Mouse (Mus musculus) lung, postnatal 0 days (tissue): Measurements from ENCODE around the gene Bcar3. TPM values are rescaled to one million over a fixed set of nuclear protein-coding genes. Genes with fewer than 3 reads are reported as not detected.
A peak's percentile ranks its signal among the peaks of the same experiment; 100 is the strongest.

Experiments used
- ATAC-seq: fragments of 200-750 bp; cut with Nextera tagmentation; 2 replicates; pipeline ENCODE4 v1.8.0; 2017; ENCODE audit warnings: moderate library complexity
- DNase-seq: peaks from one replicate; pipeline ENCODE4 v3.0.0-alpha.2; 2016; ENCODE audit warnings: low spot score
- H3K27ac ChIP-seq: fragments of 300-500 bp; sonication (generic); 2 replicates; pipeline ENCODE4 v1.5.1; 2014; ENCODE audit warnings: antibody characterized with exemption, mild to moderate bottlenecking, low read length, mixed read lengths
- H3K27me3 ChIP-seq: fragments of 300-500 bp; sonication (generic); replicated peaks from 2 replicates; pipeline ENCODE4 v1.6.1; 2014; ENCODE audit warnings: low read length, mixed read lengths; ENCODE audit not compliant: insufficient read depth
- H3K36me3 ChIP-seq: fragments of 300-500 bp; sonication (generic); 2 replicates; pipeline ENCODE4 v1.6.1; 2014; ENCODE audit warnings: low read length, mixed read lengths; ENCODE audit not compliant: insufficient read depth
- H3K4me1 ChIP-seq: fragments of 300-500 bp; sonication (generic); 2 replicates; pipeline ENCODE4 v1.6.1; 2014; ENCODE audit warnings: antibody characterized with exemption, low read depth, low read length, mixed read lengths; ENCODE audit not compliant: insufficient read depth
- H3K4me2 ChIP-seq: fragments of 300-500 bp; sonication (generic); replicated peaks from 2 replicates; pipeline ENCODE4 v1.6.1; 2014; ENCODE audit warnings: low read depth, mild to moderate bottlenecking, low read length, moderate library complexity, mixed read lengths
- H3K4me3 ChIP-seq: fragments of 300-500 bp; sonication (generic); 2 replicates; pipeline ENCODE4 v1.5.1; 2014; ENCODE audit warnings: low read depth, low read length
- H3K9ac ChIP-seq: fragments of 300-500 bp; sonication (generic); replicated peaks from 2 replicates; pipeline ENCODE4 v1.6.1; 2014; ENCODE audit warnings: low read depth, mild to moderate bottlenecking
- H3K9me3 ChIP-seq: fragments of 300-500 bp; sonication (generic); 2 replicates; pipeline ENCODE4 v1.6.1; 2016; ENCODE audit warnings: low read length, mixed read lengths
- CTCF ChIP-seq: IDR thresholded peaks from 2 replicates; pipeline ENCODE4 v1.5.1; 2016; ENCODE audit warnings: antibody characterized with exemption, mild to moderate bottlenecking
- EP300 ChIP-seq: IDR thresholded peaks from 2 replicates; pipeline ENCODE4 v1.6.1; 2016; ENCODE audit warnings: antibody characterized with exemption, mild to moderate bottlenecking, control low read depth
- WGBS: fragments of 180-500 bp; shearing (Covaris S2); extraction: QIAGEN DNeasy Blood & Tissue Kit; methylation state at CpG from one replicate; pipeline ENCODE4 v1.1.7; 2014; 5-methylcytosine and 5-hydroxymethylcytosine counted together
- polyA plus RNA-seq: library from polyadenylated mRNA; unstranded; fragments of >200 nt; fragmentation: Nextera tagmentation; extraction: Ambion mirVana; gene quantifications from 2 replicates; pipeline ENCODE4 v1.2.1, GENCODE M21; 2015

Gene Bcar3
- polyA plus RNA-seq, 1 experiment from 2014 or later: 38.3 TPM

DNA sequence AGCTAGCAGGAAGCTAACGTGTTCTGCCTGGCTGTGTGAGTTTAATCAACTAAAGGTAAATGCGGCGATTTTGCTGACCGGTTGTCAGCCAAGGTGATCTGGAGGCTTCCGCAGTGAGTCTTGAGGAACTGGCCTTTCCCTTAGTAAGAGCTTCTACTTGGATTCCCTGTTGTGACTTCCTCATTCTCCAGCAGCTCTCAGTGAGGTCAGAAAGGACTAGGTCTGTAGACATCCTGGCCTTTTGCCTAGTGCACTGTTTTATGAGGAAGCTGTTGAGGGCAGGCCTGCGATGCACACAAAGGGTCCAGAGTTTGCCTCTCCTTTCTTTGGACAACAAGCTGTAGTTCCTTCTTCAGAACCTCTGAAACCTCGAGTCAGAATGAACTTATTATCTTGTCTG is 3.2 kb upstream of the Bcar3 start:
- Histone ChIP-seq H3K27ac (peak overlapping the region; percentile 26; the same call in 1 of the 2 replicates), H3K4me1 (peaks cover 9% of the 10 kb centered on the region; the same call in 1 of the 2 replicates), H3K27me3 (no peaks in the 10 kb centered on the region), H3K9ac (no peak overlapping the region), H3K36me3 (no peaks in the 10 kb centered on the region), H3K4me3 (no peak overlapping the region), H3K4me2 (0 out of 2 replicates have a peak overlapping the region, but pooled peaks have one; percentile 5), H3K9me3 (no peaks in the 10 kb centered on the region)
- no peak for TF ChIP-seq CTCF
- TF ChIP-seq EP300: no peak
- WGBS: 60% methylated on average over 7 of the region's 7 CpGs
- ATAC-seq (no peak), DNase-seq (peak; percentile 90)

DNA sequence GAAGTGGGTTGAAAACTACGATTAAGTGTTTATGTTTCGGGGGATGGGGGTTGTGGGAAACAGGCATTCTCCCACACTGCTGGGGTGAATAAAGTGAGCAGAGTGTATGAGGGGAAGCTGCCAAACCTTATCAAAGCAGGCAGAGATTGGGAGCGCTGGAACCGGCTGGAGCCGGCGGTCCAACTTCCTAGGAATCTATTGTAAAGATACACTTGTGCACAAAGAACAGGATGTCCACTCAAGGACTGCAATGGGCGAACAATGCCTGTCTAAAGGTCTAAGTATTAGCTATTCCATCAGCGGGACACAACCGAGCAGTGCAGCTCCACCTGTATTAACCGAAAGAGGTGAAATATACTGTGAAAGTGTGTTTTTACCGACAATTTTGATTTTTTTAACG is 2.1 kb upstream of the Bcar3 start:
- ATAC-seq (peak; percentile 2; the same call in 1 of the 2 replicates), DNase-seq (peak; percentile 59)
- no peak overlapping the region for H3K4me3 ChIP-seq
- peaks cover 9% of the 10 kb centered on the region; the same call in 1 of the 2 replicates for H3K4me1 ChIP-seq
- TF ChIP-seq EP300 (peak; percentile 33), CTCF (no peak)
- H3K4me2 ChIP-seq: peak overlapping the region; percentile 83; the same call in 1 of the 2 replicates
- no peaks in the 10 kb centered on the region for H3K9me3 ChIP-seq
- 31% methylated on average over 12 of the region's 12 CpGs for WGBS
- H3K27ac ChIP-seq: peak overlapping the region; percentile 97
- H3K9ac ChIP-seq: 0 out of 2 replicates have a peak overlapping the region, but pooled peaks have one; percentile 6
- no peaks in the 10 kb centered on the region for H3K36me3 ChIP-seq
- no peaks in the 10 kb centered on the region for H3K27me3 ChIP-seq

DNA sequence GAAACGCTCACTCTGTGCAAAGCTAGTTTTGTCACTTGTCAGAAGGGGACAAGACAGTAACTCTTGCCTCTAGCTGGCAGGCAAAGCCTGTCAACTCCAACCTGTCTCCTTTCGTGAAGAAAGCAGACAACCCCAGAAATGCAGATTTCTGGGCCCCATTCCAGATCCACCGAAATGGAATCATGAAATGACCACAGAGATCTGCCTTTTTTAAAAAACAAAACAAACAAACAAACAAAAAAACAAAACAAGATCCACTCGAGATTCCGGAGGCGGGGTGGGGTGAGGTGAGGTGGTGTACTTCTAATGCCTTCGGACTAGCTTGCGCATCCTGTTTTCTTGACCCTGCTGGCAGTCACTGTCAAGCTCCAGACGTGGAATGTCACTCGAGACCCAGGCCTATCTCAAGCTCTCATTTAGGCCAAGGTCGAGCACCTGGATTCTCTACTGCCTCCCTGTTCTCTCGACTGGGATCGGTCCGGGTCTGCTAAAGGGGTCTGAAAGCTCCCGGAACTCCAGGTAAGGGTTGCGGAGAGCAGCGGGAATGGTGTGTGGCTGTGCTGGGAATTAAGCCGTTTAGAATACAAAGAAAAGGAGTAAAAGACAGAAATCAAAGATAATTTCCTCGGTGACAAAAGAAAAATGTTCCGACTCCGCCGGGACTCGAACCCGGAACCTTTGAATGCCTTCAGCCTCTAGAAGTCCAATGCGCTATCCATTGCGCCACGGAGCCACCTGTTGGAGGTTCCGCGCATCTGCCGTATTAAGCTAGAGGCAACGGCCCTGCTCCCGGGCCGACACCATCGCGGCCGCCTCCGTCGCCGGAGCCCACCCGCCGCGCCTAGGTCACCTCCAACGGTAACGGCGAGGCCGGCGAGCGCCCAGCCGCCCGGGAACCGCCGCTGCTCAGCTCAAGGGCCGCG is 1.4 kb upstream of the Bcar3 start:
- peak overlapping the region; percentile 97 for H3K27ac ChIP-seq
- peaks cover 9% of the 10 kb centered on the region; the same call in 1 of the 2 replicates for H3K4me1 ChIP-seq
- peak overlapping the region; percentile 83 for H3K4me2 ChIP-seq
- no peaks in the 10 kb centered on the region for H3K27me3 ChIP-seq
- H3K4me3 ChIP-seq: peak overlapping the region; percentile 87
- no peaks in the 10 kb centered on the region for H3K9me3 ChIP-seq
- DNase-seq (peak; percentile 90), ATAC-seq (peak; percentile 86)
- peak overlapping the region; percentile 83 for H3K9ac ChIP-seq
- 4% methylated on average over 51 of the region's 54 CpGs for WGBS
- TF ChIP-seq EP300 (no peak), CTCF (peak; percentile 50)
- H3K36me3 ChIP-seq: no peaks in the 10 kb centered on the region

DNA sequence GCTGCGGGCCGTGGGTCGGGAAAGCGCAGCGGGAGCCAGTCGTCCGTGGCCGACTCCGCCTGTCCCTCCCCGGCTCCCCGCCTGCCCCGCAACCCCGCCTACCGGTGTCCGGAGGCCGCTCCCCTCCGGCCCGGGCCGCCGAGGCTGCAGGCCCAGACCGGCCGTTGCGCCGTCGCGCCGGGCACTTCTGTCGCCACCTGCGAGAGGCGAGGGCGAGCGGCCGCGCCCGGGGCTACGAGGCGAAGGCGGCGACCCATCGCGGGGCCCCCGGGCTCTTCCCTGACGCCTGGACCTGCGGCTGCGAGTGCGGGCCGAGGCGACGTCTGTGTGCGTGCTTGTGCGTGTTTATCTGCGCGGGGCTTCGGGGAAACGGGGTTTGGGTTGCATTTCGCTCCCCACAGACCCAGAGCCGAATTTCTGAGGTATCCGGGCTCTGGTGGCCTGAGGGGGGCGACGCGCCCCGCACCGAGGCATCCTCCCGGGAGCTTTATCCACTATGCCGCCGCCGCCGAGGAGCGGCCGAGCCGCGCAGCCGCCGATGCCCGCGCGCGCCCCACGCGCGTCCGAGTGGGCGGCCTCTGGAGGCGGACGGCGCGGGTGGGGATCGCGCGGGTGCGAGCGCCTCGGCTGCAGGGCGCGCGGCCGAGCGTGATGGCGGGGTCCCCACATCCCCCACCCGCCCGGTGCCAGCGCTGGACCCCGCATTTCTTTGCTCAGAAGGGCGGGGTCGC is 548 bp upstream of the Bcar3 start:
- H3K9me3 ChIP-seq: no peaks in the 10 kb centered on the region
- peak overlapping the region; percentile 87 for H3K4me3 ChIP-seq
- no peaks in the 10 kb centered on the region for H3K36me3 ChIP-seq
- peak overlapping the region; percentile 83 for H3K4me2 ChIP-seq
- WGBS: under 1% methylated on average over 97 of the region's 105 CpGs
- H3K9ac ChIP-seq: peak overlapping the region; percentile 83
- ATAC-seq: peak; percentile 92
- H3K27me3 ChIP-seq: no peaks in the 10 kb centered on the region
- H3K27ac ChIP-seq: peak overlapping the region; percentile 97
- peaks cover 9% of the 10 kb centered on the region; the same call in 1 of the 2 replicates for H3K4me1 ChIP-seq
- TF ChIP-seq CTCF: no peak
- no peak for TF ChIP-seq EP300
- peak; percentile 91 for DNase-seq

DNA sequence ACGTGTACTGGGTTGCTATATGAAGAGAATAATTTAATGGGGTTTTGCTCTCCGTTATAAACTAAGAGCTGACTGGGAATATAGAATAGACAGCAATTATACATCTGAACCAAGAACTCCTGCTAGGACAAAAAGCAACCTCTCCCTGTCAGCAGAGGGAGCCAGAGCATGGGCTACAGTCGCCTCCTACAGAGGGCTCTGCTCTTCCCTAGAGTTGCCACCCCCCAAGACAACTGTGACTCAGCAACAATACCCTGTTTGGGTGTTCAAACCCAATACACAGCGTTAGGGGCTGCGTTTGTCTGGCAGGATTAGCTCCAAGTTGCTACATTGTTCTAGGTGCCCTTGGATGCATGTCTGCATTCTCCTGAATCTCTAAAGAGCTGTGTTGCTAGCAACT is 1.6 kb downstream of the Bcar3 start:
- DNase-seq: peak; percentile 81
- Histone ChIP-seq H3K4me3 (no peak overlapping the region), H3K27me3 (no peaks in the 10 kb centered on the region), H3K9ac (no peak overlapping the region), H3K27ac (no peak overlapping the region), H3K9me3 (no peaks in the 10 kb centered on the region), H3K36me3 (no peaks in the 10 kb centered on the region), H3K4me1 (peaks cover 9% of the 10 kb centered on the region; the same call in 1 of the 2 replicates), H3K4me2 (no peak overlapping the region)
- WGBS: 12% methylated on average over 5 of the region's 5 CpGs
- no peak for ATAC-seq
- TF ChIP-seq EP300 (0 out of 2 replicates have a peak, but pooled peaks have one; percentile 18), CTCF (peak; percentile 85)

DNA sequence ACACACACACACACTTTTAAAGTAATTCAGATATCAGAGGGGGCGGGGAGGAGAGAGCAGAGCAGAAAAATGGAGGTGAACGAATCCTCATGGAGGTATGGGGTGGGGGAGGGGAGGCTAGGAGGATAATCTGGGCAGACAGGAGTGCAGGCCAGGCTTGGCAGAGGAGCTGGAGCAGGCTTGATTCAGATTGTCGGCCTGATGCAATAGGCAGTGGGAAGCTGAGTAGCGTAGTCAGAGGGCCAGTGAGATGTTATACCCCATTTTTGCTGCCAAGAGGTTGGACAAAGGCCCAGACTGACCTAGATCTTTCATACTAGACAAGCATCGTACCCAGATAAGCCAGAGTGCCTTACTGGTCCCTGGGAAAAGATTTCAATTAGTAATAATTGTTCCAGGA is 3.0 kb downstream of the Bcar3 start:
- Histone ChIP-seq H3K9ac (no peak overlapping the region), H3K9me3 (no peaks in the 10 kb centered on the region), H3K27me3 (no peaks in the 10 kb centered on the region), H3K27ac (no peak overlapping the region), H3K4me1 (peaks cover 9% of the 10 kb centered on the region; the same call in 1 of the 2 replicates), H3K4me2 (no peak overlapping the region), H3K36me3 (no peaks in the 10 kb centered on the region), H3K4me3 (no peak overlapping the region)
- no peak for TF ChIP-seq CTCF
- TF ChIP-seq EP300: no peak
- 42% methylated on average over 5 of the region's 5 CpGs for WGBS
- no peak for DNase-seq
- ATAC-seq: no peak
